ENCODE assay signal across 8 mouse cellular contexts in genomic region chrX:142681056-142681615, GRCm38 (mm10). TPM values are rescaled to one million over a fixed set of nuclear protein-coding genes. Genes with fewer than 3 reads are reported as not detected.
DNase-seq lines count a peak whose midpoint lies in the region; ATAC-seq and TF ChIP-seq lines count a peak whose summit lies in the region.

Tmem164 (plus strand) TSS chrX:142681406.

- 9% methylated on average over 11 of the region's 38 CpGs for WGBS in lung, embryonic 16.5 days

- peak within 1 kb of the TSS; percentile 75 for H3K9ac ChIP-seq in lung, embryonic 16.5 days (ENCODE audit: low read length)

- H3K36me3 ChIP-seq in G1E (replicated peaks) = peaks cover 30% of the 10 kb centered on the region
- H3K36me3 ChIP-seq in lung, embryonic 16.5 days (ENCODE audit: control insufficient read depth, insufficient read depth, low read length) = no peaks in the 10 kb centered on the region

- peak within 1 kb of the TSS; percentile 97 for H3K27ac ChIP-seq in lung, embryonic 16.5 days (ENCODE audit: low read length)

- no peak for TF ChIP-seq CTCF in G1E (IDR thresholded peaks at IDR 0.05; ENCODE audit: low read depth, low read length)

- H3K4me1 ChIP-seq in G1E (ENCODE audit: insufficient read depth, low read depth, low read length) = peaks cover 59% of the 10 kb centered on the region
- peaks cover 15% of the 10 kb centered on the region; the same call in 1 of the 2 replicates for H3K4me1 ChIP-seq in lung, embryonic 16.5 days (replicated peaks; ENCODE audit: control insufficient read depth, insufficient read depth, low read length)

- peak; percentile 50 for ATAC-seq in G1E (ENCODE audit: extremely low read depth, insufficient number of reproducible peaks, low FRiP score, poor library complexity, severe bottlenecking)
- peak; percentile 87 for ATAC-seq in lung, embryonic 16.5 days (ENCODE audit: low read depth)

- peak within 1 kb of the TSS; percentile 71 for H3K4me2 ChIP-seq in lung, embryonic 16.5 days (ENCODE audit: low read depth, low read length)

- H3K9me3 ChIP-seq in G1E (replicated peaks) = no peaks in the 10 kb centered on the region
- H3K9me3 ChIP-seq in lung, embryonic 16.5 days (ENCODE audit: control insufficient read depth, low read length) = no peaks in the 10 kb centered on the region

- peak; percentile 72 for DNase-seq in G1E (ENCODE audit: low spot score)
- peak; percentile 58 for DNase-seq in cerebellum, adult 8-10 months
- peak; percentile 76 for DNase-seq in forelimb bud, embryonic 11.5 days (ENCODE audit: low read depth, low spot score)
- peak; percentile 81 for DNase-seq in heart, postnatal 4 days
- DNase-seq in layer of hippocampus, adult 9-11 months = peak; percentile 64
- DNase-seq in ovary, postnatal 10 days (ENCODE audit: low spot score) = peak; percentile 53
- peak; percentile 66 to 72 for DNase-seq in thymus, postnatal 10 days (ENCODE audit: low spot score in 2 of 2)

- H3K4me3 ChIP-seq in G1E (ENCODE audit: low read depth, low read length) = peak within 1 kb of the TSS; percentile 75
- peak within 1 kb of the TSS; percentile 64 for H3K4me3 ChIP-seq in lung, embryonic 16.5 days (ENCODE audit: low read length)

- no peaks in the 10 kb centered on the region for H3K27me3 ChIP-seq in G1E (ENCODE audit: insufficient read depth, low read length)
- no peaks in the 10 kb centered on the region for H3K27me3 ChIP-seq in lung, embryonic 16.5 days (ENCODE audit: control insufficient read depth, insufficient read depth, low read depth, low read length)

RNA-seq across cellular contexts. Expression of gene Tmem164, which starts in this region (rescaled TPM):
- 64.3 and 68.6 TPM in 2 replicates for total RNA-seq in G1E (2014; fragmentation: Nextera tagmentation)
- 102 and 110 TPM in 2 replicates for total RNA-seq in G1E (2017)
- 36.5 and 41.1 TPM in 2 replicates for polyA plus RNA-seq in G1E (2012)
- 10 to 100 TPM; 52.2 to 69.6 TPM for total RNA-seq in heart, postnatal 4 days (2021)
- 49.4 TPM in 2 replicates for polyA plus RNA-seq in lung, embryonic 16.5 days (2015; fragmentation: Nextera tagmentation; extraction: Ambion mirVana)

Comparison
In these comparisons a context has a peak if more than half of its experiments do, and no peak if none do; other contexts are left out.
1. Peak in every context shown above with its lines: DNase-seq, ATAC-seq, H3K4me3 ChIP-seq and H3K27ac ChIP-seq.